Mouse (Mus musculus) E14TG2a.4 (cell line): ENCODE data around the gene Cldnd1.

Experiments used
- CTCF ChIP-seq: conservative IDR thresholded peaks from 2 replicates; pipeline ENCODE4 v1.5.1; 2014; ENCODE audit warnings: low read length
- NANOG ChIP-seq: IDR thresholded peaks from 2 replicates; pipeline ENCODE4 v1.6.1; 2014; ENCODE audit warnings: borderline replicate concordance, low read length, mixed read lengths
- POU5F1 ChIP-seq: IDR thresholded peaks from 2 replicates; pipeline ENCODE4 v1.6.1; 2014; ENCODE audit warnings: low read length, borderline replicate concordance

GRCm38 (mm10) chr16:58684537-58684936, 43.2 kb upstream of the Cldnd1 start:
- 0 out of 2 replicates have a peak, but pooled peaks have one; percentile 10 for TF ChIP-seq CTCF
- no peak for TF ChIP-seq POU5F1
- no peak for TF ChIP-seq NANOG
